Mouse (Mus musculus): Measurements from ENCODE around the gene Kcnc1. TPM values are rescaled to one million over a fixed set of nuclear protein-coding genes. Genes with fewer than 3 reads are reported as not detected.

The Kcnc1 gene
- total RNA-seq, 2 experiments from 2014 or later = 0.14 to 0.17 TPM

GRCm38 (mm10) chr7:46463136-46463535, 66.8 kb downstream of the Kcnc1 start:
- intact Hi-C loops (cut with DNase I) = loop anchor here (5.0 kb wide), 1 partner anchor 144 kb away; no protein-coding TSS in a partner anchor

GRCm38 (mm10) chr7:46466422-46466981, 70.2 kb downstream of the Kcnc1 start:
- intact Hi-C loops (cut with DNase I) = no loop called here
- DNase-seq = no peak

More at GRCm38 (mm10) chr7:46463136-46463535, 66.8 kb downstream of the Kcnc1 start:
- no peak for DNase-seq

DNA sequence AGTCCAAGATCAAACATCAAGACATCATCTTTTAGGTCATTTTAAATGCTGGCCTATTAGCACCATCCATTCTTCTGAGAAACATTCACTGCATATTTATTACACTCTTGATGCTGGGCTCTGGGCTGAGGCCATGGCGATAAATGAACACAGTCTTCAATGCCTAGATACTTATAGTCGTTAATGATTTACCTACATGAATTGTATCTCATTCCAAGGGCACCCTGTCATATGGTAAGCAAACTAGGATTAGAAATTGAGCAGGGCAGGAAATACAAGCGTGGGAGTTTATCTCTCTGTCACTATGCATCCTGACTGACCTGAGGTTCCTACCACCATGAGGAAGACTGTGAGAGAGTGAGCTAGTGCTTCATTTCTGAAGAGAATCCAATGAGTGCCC, 73.2 kb downstream of the Kcnc1 start:
- DNase-seq = no peak

GRCm38 (mm10) chr7:46471054-46471737, 74.9 kb downstream of the Kcnc1 start:
- DNase-seq = no peak
- intact Hi-C loops (cut with DNase I) = no loop called here

More for the DNA sequence above, 73.2 kb downstream of the Kcnc1 start:
- intact Hi-C loops (cut with DNase I) = no loop called here

GRCm38 (mm10) chr7:46473141-46473540, 76.8 kb downstream of the Kcnc1 start:
- no peak for DNase-seq
- intact Hi-C loops (cut with DNase I) = no loop called here

GRCm38 (mm10) chr7:46475464-46475863, 79.2 kb downstream of the Kcnc1 start:
- DNase-seq = no peak
- intact Hi-C loops (cut with DNase I) = no loop called here

DNA sequence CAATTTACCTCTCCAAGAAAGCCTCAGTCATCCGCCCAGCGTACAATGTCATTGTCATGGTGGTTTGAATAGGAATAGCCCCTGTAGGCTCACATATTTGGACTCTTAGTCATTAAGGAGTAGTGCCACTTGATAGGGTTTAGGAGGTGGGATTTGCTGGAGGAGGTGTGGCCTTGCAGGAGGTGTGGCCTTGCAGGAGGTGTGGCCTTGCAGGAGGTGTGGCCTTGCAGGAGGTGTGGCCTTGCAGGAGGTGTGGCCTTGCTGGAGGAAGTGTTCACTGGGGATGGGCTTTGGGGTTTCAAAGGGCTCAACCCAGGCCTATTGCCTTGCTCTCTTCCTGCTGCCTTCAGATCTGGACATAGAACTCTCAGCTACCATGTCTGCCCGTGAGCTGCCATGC, 81.2 kb downstream of the Kcnc1 start:
- intact Hi-C loops (cut with DNase I) = no loop called here
- DNase-seq = no peak

DNA sequence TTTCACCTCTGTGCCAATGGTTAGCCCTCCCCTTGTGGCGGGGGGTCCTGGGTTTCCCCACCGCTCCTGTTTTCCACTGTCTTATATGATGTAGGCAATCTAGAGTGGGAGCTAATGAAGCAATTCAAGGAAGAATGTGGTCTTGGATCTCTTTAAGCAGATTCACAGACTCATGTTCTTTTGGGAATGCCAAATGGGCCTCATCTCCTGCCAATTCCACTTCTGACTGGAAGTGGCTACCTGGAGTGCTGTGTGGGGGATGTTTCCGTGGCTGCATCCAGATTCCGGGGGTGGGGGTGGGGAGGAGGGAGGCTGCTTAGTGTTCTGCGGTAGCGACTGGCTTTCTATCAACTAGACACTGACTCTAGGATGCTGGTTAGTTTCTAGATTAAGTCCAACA, 83.5 kb downstream of the Kcnc1 start:
- intact Hi-C loops (cut with DNase I) = no loop called here
- DNase-seq = no peak

DNA sequence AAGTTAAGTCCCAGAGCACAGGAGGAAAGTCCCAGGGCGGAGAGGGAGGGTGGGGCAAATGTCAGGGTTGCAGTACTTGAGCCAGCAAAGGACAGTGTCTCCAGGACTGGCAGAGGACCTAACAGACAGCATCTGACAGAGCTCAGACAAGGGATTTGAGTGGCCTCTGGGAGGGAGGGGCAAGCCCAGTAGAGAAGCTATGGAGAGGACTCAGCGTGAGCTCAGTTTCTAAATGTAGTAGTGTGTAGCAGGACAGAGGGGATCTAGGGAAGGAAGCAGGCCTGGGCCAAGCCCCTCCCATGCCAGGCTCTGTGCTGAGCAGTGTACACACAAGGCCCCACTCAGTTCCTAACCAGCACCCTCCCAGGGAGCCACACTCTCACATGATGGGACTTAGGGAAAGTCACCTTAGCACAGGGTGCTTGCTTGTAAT, 85.8 kb downstream of the Kcnc1 start:
- intact Hi-C loops (cut with DNase I) = no loop called here
- DNase-seq = peak; percentile 18 to 41

DNA sequence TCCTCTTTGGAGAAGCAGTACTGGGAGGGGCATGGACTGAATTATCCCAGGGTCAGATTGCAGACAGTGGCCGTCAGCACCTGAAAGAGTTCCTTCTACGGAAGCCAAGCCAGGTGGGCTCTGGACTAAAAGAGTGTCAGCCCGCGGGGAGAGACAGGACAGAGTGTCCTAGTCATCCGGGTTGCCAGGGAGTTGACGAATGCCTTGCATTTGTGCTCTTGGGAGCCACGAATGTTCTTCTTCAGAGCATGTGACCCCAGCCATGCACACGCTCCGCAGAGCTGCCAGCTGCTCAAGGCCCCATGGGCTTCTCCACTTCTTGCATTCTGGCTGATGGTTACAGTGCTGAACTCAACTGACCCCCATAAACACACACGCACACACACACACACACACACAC, 86.8 kb downstream of the Kcnc1 start:
- intact Hi-C loops (cut with DNase I) = no loop called here
- no peak for DNase-seq

DNA sequence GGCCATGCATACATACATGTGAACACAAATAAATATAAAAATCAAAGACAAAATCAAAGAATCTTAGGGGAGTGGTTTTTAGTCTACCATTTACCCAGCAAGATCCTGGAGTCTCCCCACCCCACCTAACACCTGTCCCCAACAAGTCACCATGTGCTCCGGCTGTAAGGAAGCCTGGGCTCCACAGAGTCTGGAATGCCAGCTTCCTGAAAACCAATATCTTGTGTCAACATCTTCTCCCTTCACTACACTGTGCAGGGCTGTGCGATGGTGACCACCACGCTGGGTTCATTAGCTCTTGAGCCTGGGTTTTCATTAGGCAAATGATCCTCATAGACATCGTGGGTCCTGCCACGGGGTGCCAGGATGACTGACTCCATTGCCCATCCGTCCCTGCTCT, 87.9 kb downstream of the Kcnc1 start:
- intact Hi-C loops (cut with DNase I) = no loop called here
- no peak for DNase-seq

GRCm38 (mm10) chr7:46486761-46487160, 90.5 kb downstream of the Kcnc1 start:
- no peak for DNase-seq
- intact Hi-C loops (cut with DNase I) = no loop called here

GRCm38 (mm10) chr7:46487354-46487753, 91.1 kb downstream of the Kcnc1 start:
- intact Hi-C loops (cut with DNase I) = no loop called here
- no peak for DNase-seq

Other genes starting within 250 kb of the Kcnc1 start
- gene Abcc8, start 216.5 kb upstream of the Kcnc1 start, total RNA-seq (2021) = 10 to 100 TPM; 47.4 to 53.7 TPM
- 1 to 10 TPM; 5.8 to 7.4 TPM for gene Ush1c, start 158.0 kb upstream of the Kcnc1 start, total RNA-seq (2021)
- gene Otog, start 155.5 kb upstream of the Kcnc1 start, total RNA-seq (2021) = under 1 TPM in 1 of 2 experiments, not detected in 1; 0.06 TPM
- gene Myod1, start 20.0 kb upstream of the Kcnc1 start, total RNA-seq (2021) = not detected
- 1 to 10 TPM; 3.0 to 4.7 TPM for gene Sergef, start 243.3 kb downstream of the Kcnc1 start, total RNA-seq (2021)

All from heart, postnatal 36 days (tissue).